Mouse (Mus musculus) stomach, embryonic 15.5 days (tissue): Measurements from ENCODE around the gene Mex3b. TPM values are rescaled to one million over a fixed set of nuclear protein-coding genes. Genes with fewer than 3 reads are reported as not detected.

Experiments used
- ATAC-seq: fragments of 200-750 bp; cut with Nextera tagmentation; 2 replicates; pipeline ENCODE4 v1.8.0; 2017; ENCODE audit warnings: low read depth, moderate number of reproducible peaks, moderate TSS enrichment; ENCODE audit not compliant: insufficient read depth, low FRiP score
- H3K27ac ChIP-seq: fragments of 300-500 bp; sonication (generic); 2 replicates; pipeline ENCODE4 v1.5.1; 2015; ENCODE audit warnings: mild to moderate bottlenecking, inconsistent platforms
- H3K27me3 ChIP-seq: fragments of 300-500 bp; sonication (generic); replicated peaks from 2 replicates; pipeline ENCODE4 v1.6.1; 2015; ENCODE audit warnings: inconsistent platforms
- H3K36me3 ChIP-seq: fragments of 300-500 bp; sonication (generic); 2 replicates; pipeline ENCODE4 v1.6.1; 2015; ENCODE audit warnings: inconsistent platforms
- H3K4me1 ChIP-seq: fragments of 300-500 bp; sonication (generic); 2 replicates; pipeline ENCODE4 v1.6.1; 2015; ENCODE audit warnings: inconsistent platforms
- H3K4me2 ChIP-seq: fragments of 300-500 bp; sonication (generic); 2 replicates; pipeline ENCODE4 v1.6.1; 2015; ENCODE audit warnings: mild to moderate bottlenecking, inconsistent platforms
- H3K4me3 ChIP-seq: fragments of 300-500 bp; sonication (generic); replicated peaks from 2 replicates; pipeline ENCODE4 v1.5.1; 2015; ENCODE audit warnings: inconsistent platforms
- H3K9ac ChIP-seq: fragments of 300-500 bp; sonication (generic); 2 replicates; pipeline ENCODE4 v1.6.1; 2015; ENCODE audit warnings: inconsistent platforms
- H3K9me3 ChIP-seq: fragments of 300-500 bp; sonication (generic); 2 replicates; pipeline ENCODE4 v1.6.1; 2016; ENCODE audit warnings: inconsistent platforms
- WGBS: fragments of 180-500 bp; shearing (Covaris S2); methylation state at CpG from one replicate; pipeline ENCODE4 v1.1.7; 2015; 5-methylcytosine and 5-hydroxymethylcytosine counted together
- polyA plus RNA-seq: library from polyadenylated mRNA; unstranded; fragments of >200 nt; fragmentation: Nextera tagmentation; extraction: Ambion mirVana; gene quantifications from 2 replicates; pipeline ENCODE4 v1.2.1, GENCODE M21; 2015

The Mex3b gene
- polyA plus RNA-seq, 1 experiment from 2014 or later = 8.8 TPM

- no peaks in the 10 kb centered on the region for H3K27me3 ChIP-seq
- H3K4me1 ChIP-seq = no peaks in the 10 kb centered on the region
- H3K36me3 ChIP-seq = no peaks in the 10 kb centered on the region
- H3K9ac ChIP-seq = no peak overlapping the region
- H3K27ac ChIP-seq = no peak overlapping the region
- no peaks in the 10 kb centered on the region for H3K9me3 ChIP-seq
- no peak overlapping the region for H3K4me2 ChIP-seq
- WGBS = 53% methylated on average over 8 of the region's 8 CpGs
- no peak for ATAC-seq
- H3K4me3 ChIP-seq = no peak overlapping the region
Measured at GRCm38 (mm10) chr7:82899459-82900297, 32.5 kb downstream of the Mex3b start.

- Histone ChIP-seq H3K27me3 (no peaks in the 10 kb centered on the region), H3K9ac (no peak overlapping the region), H3K27ac (no peak overlapping the region), H3K4me1 (no peaks in the 10 kb centered on the region), H3K4me2 (no peak overlapping the region), H3K36me3 (no peaks in the 10 kb centered on the region), H3K4me3 (no peak overlapping the region), H3K9me3 (no peaks in the 10 kb centered on the region)
- 65% methylated on average over 3 of the region's 3 CpGs for WGBS
- no peak for ATAC-seq
Measured at GRCm38 (mm10) chr7:82903006-82903405, 35.9 kb downstream of the Mex3b start.

DNA sequence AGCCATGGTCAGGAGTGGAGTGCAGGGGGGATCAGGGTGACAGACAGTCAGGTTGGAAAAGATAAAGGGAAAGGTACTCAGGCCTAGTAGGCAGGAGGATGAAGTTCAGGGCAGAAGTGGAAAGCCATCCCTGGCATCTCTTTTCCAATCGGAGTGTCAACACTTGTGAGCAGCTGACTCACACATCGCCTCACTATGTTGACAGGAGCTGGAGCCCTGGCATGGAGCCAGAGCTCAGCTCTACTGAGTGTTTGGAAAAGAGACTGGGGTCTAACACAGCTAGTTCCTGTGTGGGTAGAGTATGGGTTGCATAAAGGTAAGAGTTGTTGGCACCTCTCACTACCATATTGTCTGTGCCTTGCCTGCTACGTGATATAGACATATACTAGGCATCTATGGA, 38.4 kb downstream of the Mex3b start:
- H3K27me3 ChIP-seq = no peaks in the 10 kb centered on the region
- WGBS = 49% methylated on average over 3 of the region's 3 CpGs
- no peaks in the 10 kb centered on the region for H3K9me3 ChIP-seq

GRCm38 (mm10) chr7:82907081-82907480, 39.9 kb downstream of the Mex3b start:
- H3K9ac ChIP-seq = no peak overlapping the region
- H3K27me3 ChIP-seq = no peaks in the 10 kb centered on the region
- H3K27ac ChIP-seq = no peak overlapping the region
- no peaks in the 10 kb centered on the region for H3K36me3 ChIP-seq
- H3K4me2 ChIP-seq = no peak overlapping the region
- 50% methylated on average over 1 of the region's 1 CpGs for WGBS
- no peaks in the 10 kb centered on the region for H3K9me3 ChIP-seq
- H3K4me1 ChIP-seq = no peaks in the 10 kb centered on the region
- H3K4me3 ChIP-seq = no peak overlapping the region
- no peak for ATAC-seq

More for the DNA sequence above, 38.4 kb downstream of the Mex3b start:
- Histone ChIP-seq H3K36me3 (no peaks in the 10 kb centered on the region), H3K4me2 (no peak overlapping the region), H3K4me3 (no peak overlapping the region), H3K4me1 (no peaks in the 10 kb centered on the region), H3K27ac (no peak overlapping the region), H3K9ac (no peak overlapping the region)
- 0 out of 2 replicates have a peak, but pooled peaks have one; percentile 7 for ATAC-seq

GRCm38 (mm10) chr7:82910536-82911384, 43.6 kb downstream of the Mex3b start:
- H3K27me3 ChIP-seq = no peaks in the 10 kb centered on the region
- ATAC-seq = no peak
- H3K9ac ChIP-seq = no peak overlapping the region
- no peaks in the 10 kb centered on the region for H3K36me3 ChIP-seq
- H3K4me1 ChIP-seq = no peaks in the 10 kb centered on the region
- WGBS = 73% methylated on average over 10 of the region's 10 CpGs
- no peak overlapping the region for H3K27ac ChIP-seq
- H3K9me3 ChIP-seq = no peaks in the 10 kb centered on the region
- no peak overlapping the region for H3K4me2 ChIP-seq
- no peak overlapping the region for H3K4me3 ChIP-seq

GRCm38 (mm10) chr7:82911501-82911900, 44.4 kb downstream of the Mex3b start:
- no peak for ATAC-seq
- Histone ChIP-seq H3K4me1 (no peaks in the 10 kb centered on the region), H3K9ac (no peak overlapping the region), H3K9me3 (no peaks in the 10 kb centered on the region), H3K36me3 (no peaks in the 10 kb centered on the region), H3K4me2 (no peak overlapping the region), H3K4me3 (no peak overlapping the region), H3K27ac (no peak overlapping the region), H3K27me3 (no peaks in the 10 kb centered on the region)
- 87% methylated on average over 10 of the region's 10 CpGs for WGBS

- Histone ChIP-seq H3K4me3 (no peak overlapping the region), H3K9ac (no peak overlapping the region), H3K4me1 (no peaks in the 10 kb centered on the region), H3K4me2 (no peak overlapping the region), H3K27ac (no peak overlapping the region), H3K36me3 (no peaks in the 10 kb centered on the region), H3K9me3 (no peaks in the 10 kb centered on the region), H3K27me3 (no peaks in the 10 kb centered on the region)
- 77% methylated on average over 4 of the region's 4 CpGs for WGBS
- ATAC-seq = no peak
Measured at GRCm38 (mm10) chr7:82914297-82914696, 47.2 kb downstream of the Mex3b start.

Other genes starting within 250 kb of the Mex3b start
- gene Saxo2, start 218.8 kb upstream of the Mex3b start, polyA plus RNA-seq = 3.2 and 4.3 TPM in 2 replicates
- gene Efl1, start 218.7 kb upstream of the Mex3b start, polyA plus RNA-seq = 22.7 and 23.3 TPM in 2 replicates